Mouse (Mus musculus): ENCODE measurements around the gene Rnf157.

GRCm38 (mm10) chr11:116306126-116306982, 106.5 kb downstream of the Rnf157 start:
- peak; percentile 67; the same call in 1 of the 2 replicates for TF ChIP-seq POLR2A (IDR thresholded peaks at IDR 0.05; ENCODE audit: extremely low read depth, insufficient read depth, low read length)
- no peak for TF ChIP-seq CTCF (IDR thresholded peaks at IDR 0.05; ENCODE audit: extremely low read depth, insufficient read depth, low read length)

All from cortical plate, adult 2 months (tissue).